Mouse (Mus musculus): ENCODE results near the gene Amhr2. TPM values are rescaled to one million over a fixed set of nuclear protein-coding genes. Genes with fewer than 3 reads are reported as not detected.

Gene Amhr2
- polyA plus RNA-seq, 1 experiment, result 0.56 TPM

GRCm38 (mm10) chr15:102470183-102470604 lies 25.0 kb downstream of the Amhr2 start, which contains the start of gene Pcbp2:
Pcbp2 (plus strand) TSS chr15:102470539.
- Histone ChIP-seq H3K27ac (ENCODE audit: insufficient read depth, low read length) (peak within 1 kb of the TSS; percentile 91), H3K27me3 (ENCODE audit: control insufficient read depth, insufficient read depth, low read length) (no peaks in the 10 kb centered on the region), H3K4me3 (ENCODE audit: extremely low read depth, insufficient read depth, insufficient read length) (peak within 1 kb of the TSS; percentile 84), H3K4me1 (ENCODE audit: control insufficient read depth, insufficient read depth, insufficient read length) (peaks cover 3% of the 10 kb centered on the region; the same call in 1 of the 2 replicates), H3K36me3 (ENCODE audit: control insufficient read depth, insufficient read depth, low read length) (peaks cover 9% of the 10 kb centered on the region)
- peak; percentile 94 to 96 for DNase-seq (ENCODE audit: low read depth in 1 of 2, low spot score in 2 of 2)
- TF ChIP-seq POLR2A (IDR thresholded peaks at IDR 0.05; ENCODE audit: low read depth, low read length) (peak; percentile 47), CTCF (IDR thresholded peaks at IDR 0.05; ENCODE audit: extremely low read depth, insufficient read depth, insufficient read length, insufficient replicate concordance) (peak; percentile 79)
- WGBS, result under 1% methylated on average over 31 of the region's 40 CpGs

- Histone ChIP-seq H3K4me1 (ENCODE audit: control insufficient read depth, insufficient read depth, insufficient read length) (peaks cover 3% of the 10 kb centered on the region; the same call in 1 of the 2 replicates), H3K36me3 (ENCODE audit: control insufficient read depth, insufficient read depth, low read length) (peaks cover 12% of the 10 kb centered on the region), H3K27me3 (ENCODE audit: control insufficient read depth, insufficient read depth, low read length) (no peaks in the 10 kb centered on the region), H3K4me3 (ENCODE audit: extremely low read depth, insufficient read depth, insufficient read length) (peak overlapping the region; percentile 84), H3K27ac (ENCODE audit: insufficient read depth, low read length) (peak overlapping the region; percentile 91)
- 1% methylated on average over 44 of the region's 67 CpGs for WGBS
- DNase-seq (ENCODE audit: low read depth in 1 of 2, low spot score in 2 of 2), result peak; percentile 59 to 67
- TF ChIP-seq CTCF (IDR thresholded peaks at IDR 0.05; ENCODE audit: extremely low read depth, insufficient read depth, insufficient read length, insufficient replicate concordance) (no peak), POLR2A (IDR thresholded peaks at IDR 0.05; ENCODE audit: low read depth, low read length) (no peak)
These were observed 25.6 kb downstream of the Amhr2 start for GRCm38 (mm10) chr15:102470605-102471294.

- no peak for TF ChIP-seq POLR2A (IDR thresholded peaks at IDR 0.05; ENCODE audit: low read depth, low read length)
- TF ChIP-seq CTCF (IDR thresholded peaks at IDR 0.05; ENCODE audit: extremely low read depth, insufficient read depth, insufficient read length, insufficient replicate concordance), result no peak
- H3K4me3 ChIP-seq (ENCODE audit: extremely low read depth, insufficient read depth, insufficient read length), result peak overlapping the region; percentile 84
- H3K27ac ChIP-seq (ENCODE audit: insufficient read depth, low read length), result no peak overlapping the region
- no peaks in the 10 kb centered on the region for H3K27me3 ChIP-seq (ENCODE audit: control insufficient read depth, insufficient read depth, low read length)
- 1% methylated on average over 10 of the region's 10 CpGs for WGBS
- H3K36me3 ChIP-seq (ENCODE audit: control insufficient read depth, insufficient read depth, low read length), result peaks cover 17% of the 10 kb centered on the region
- no peak for DNase-seq (ENCODE audit: low read depth in 1 of 2, low spot score in 2 of 2)
- peaks cover 3% of the 10 kb centered on the region; the same call in 1 of the 2 replicates for H3K4me1 ChIP-seq (ENCODE audit: control insufficient read depth, insufficient read depth, insufficient read length)
These were observed 26.1 kb downstream of the Amhr2 start for GRCm38 (mm10) chr15:102471295-102471645.

GRCm38 (mm10) chr15:102471727-102472126 lies 26.6 kb downstream of the Amhr2 start:
- Histone ChIP-seq H3K4me1 (ENCODE audit: control insufficient read depth, insufficient read depth, insufficient read length) (peaks cover 3% of the 10 kb centered on the region; the same call in 1 of the 2 replicates), H3K36me3 (ENCODE audit: control insufficient read depth, insufficient read depth, low read length) (peaks cover 19% of the 10 kb centered on the region), H3K27ac (ENCODE audit: insufficient read depth, low read length) (no peak overlapping the region), H3K4me3 (ENCODE audit: extremely low read depth, insufficient read depth, insufficient read length) (no peak overlapping the region; the same call in 1 of the 2 replicates), H3K27me3 (ENCODE audit: control insufficient read depth, insufficient read depth, low read length) (no peaks in the 10 kb centered on the region)
- TF ChIP-seq POLR2A (IDR thresholded peaks at IDR 0.05; ENCODE audit: low read depth, low read length), result no peak
- TF ChIP-seq CTCF (IDR thresholded peaks at IDR 0.05; ENCODE audit: extremely low read depth, insufficient read depth, insufficient read length, insufficient replicate concordance), result no peak
- DNase-seq (ENCODE audit: low read depth in 1 of 2, low spot score in 2 of 2), result no peak

GRCm38 (mm10) chr15:102473246-102473645 lies 28.1 kb downstream of the Amhr2 start:
- Histone ChIP-seq H3K4me3 (ENCODE audit: extremely low read depth, insufficient read depth, insufficient read length) (no peak overlapping the region), H3K27me3 (ENCODE audit: control insufficient read depth, insufficient read depth, low read length) (no peaks in the 10 kb centered on the region), H3K27ac (ENCODE audit: insufficient read depth, low read length) (no peak overlapping the region), H3K4me1 (ENCODE audit: control insufficient read depth, insufficient read depth, insufficient read length) (peaks cover 3% of the 10 kb centered on the region; the same call in 1 of the 2 replicates), H3K36me3 (ENCODE audit: control insufficient read depth, insufficient read depth, low read length) (peaks cover 22% of the 10 kb centered on the region)
- WGBS, result 90% methylated on average over 2 of the region's 2 CpGs
- TF ChIP-seq CTCF (IDR thresholded peaks at IDR 0.05; ENCODE audit: extremely low read depth, insufficient read depth, insufficient read length, insufficient replicate concordance) (no peak), POLR2A (IDR thresholded peaks at IDR 0.05; ENCODE audit: low read depth, low read length) (no peak)
- DNase-seq (ENCODE audit: low read depth in 1 of 2, low spot score in 2 of 2), result no peak

GRCm38 (mm10) chr15:102474520-102474919 lies 29.4 kb downstream of the Amhr2 start:
- Histone ChIP-seq H3K36me3 (ENCODE audit: control insufficient read depth, insufficient read depth, low read length) (peaks cover 27% of the 10 kb centered on the region), H3K4me3 (ENCODE audit: extremely low read depth, insufficient read depth, insufficient read length) (no peak overlapping the region), H3K27ac (ENCODE audit: insufficient read depth, low read length) (no peak overlapping the region), H3K4me1 (ENCODE audit: control insufficient read depth, insufficient read depth, insufficient read length) (peaks cover 3% of the 10 kb centered on the region; the same call in 1 of the 2 replicates), H3K27me3 (ENCODE audit: control insufficient read depth, insufficient read depth, low read length) (no peaks in the 10 kb centered on the region)
- TF ChIP-seq CTCF (IDR thresholded peaks at IDR 0.05; ENCODE audit: extremely low read depth, insufficient read depth, insufficient read length, insufficient replicate concordance) (no peak), POLR2A (IDR thresholded peaks at IDR 0.05; ENCODE audit: low read depth, low read length) (no peak)
- WGBS, result 93% methylated on average over 2 of the region's 2 CpGs
- no peak for DNase-seq (ENCODE audit: low read depth in 1 of 2, low spot score in 2 of 2)

GRCm38 (mm10) chr15:102483136-102483535 lies 38.0 kb downstream of the Amhr2 start:
- Histone ChIP-seq H3K4me1 (ENCODE audit: control insufficient read depth, insufficient read depth, insufficient read length) (no peaks in the 10 kb centered on the region), H3K36me3 (ENCODE audit: control insufficient read depth, insufficient read depth, low read length) (peaks cover 47% of the 10 kb centered on the region), H3K27ac (ENCODE audit: insufficient read depth, low read length) (no peak overlapping the region), H3K4me3 (ENCODE audit: extremely low read depth, insufficient read depth, insufficient read length) (no peak overlapping the region), H3K27me3 (ENCODE audit: control insufficient read depth, insufficient read depth, low read length) (no peaks in the 10 kb centered on the region)
- TF ChIP-seq POLR2A (IDR thresholded peaks at IDR 0.05; ENCODE audit: low read depth, low read length) (no peak), CTCF (IDR thresholded peaks at IDR 0.05; ENCODE audit: extremely low read depth, insufficient read depth, insufficient read length, insufficient replicate concordance) (no peak)
- 95% methylated on average over 3 of the region's 3 CpGs for WGBS
- no peak for DNase-seq (ENCODE audit: low read depth in 1 of 2, low spot score in 2 of 2)
